Mouse (Mus musculus): ENCODE data around the gene Pds5b. TPM values are rescaled to one million over a fixed set of nuclear protein-coding genes. Genes with fewer than 3 reads are reported as not detected.
"Not testable (repeated sequence)": the region's sequence is repeated elsewhere in the genome, so short reads cannot be mapped to it uniquely, and the experiment has no call there.

Pds5b gene
- polyA plus RNA-seq, 1 experiment = 28.6 TPM

- Histone ChIP-seq H3K4me1 (ENCODE audit: control insufficient read depth, insufficient read depth, low read length) (peaks cover 3% of the 10 kb centered on the region; the same call in 1 of the 2 replicates), H3K4me3 (ENCODE audit: insufficient read depth, low read length) (peak overlapping the region; percentile 65), H3K27ac (ENCODE audit: insufficient read depth, low read length) (peak overlapping the region; percentile 48; the same call in 1 of the 2 replicates)
- no peak for TF ChIP-seq POLR2A (IDR thresholded peaks at IDR 0.05; ENCODE audit: extremely low read depth, insufficient read depth, low read length)
- no peak for TF ChIP-seq CTCF (IDR thresholded peaks at IDR 0.05; ENCODE audit: extremely low read depth, insufficient read depth, low read length)
Measured at GRCm38 (mm10) chr5:150664794-150665131, 8.8 kb upstream of the Pds5b start.

DNA sequence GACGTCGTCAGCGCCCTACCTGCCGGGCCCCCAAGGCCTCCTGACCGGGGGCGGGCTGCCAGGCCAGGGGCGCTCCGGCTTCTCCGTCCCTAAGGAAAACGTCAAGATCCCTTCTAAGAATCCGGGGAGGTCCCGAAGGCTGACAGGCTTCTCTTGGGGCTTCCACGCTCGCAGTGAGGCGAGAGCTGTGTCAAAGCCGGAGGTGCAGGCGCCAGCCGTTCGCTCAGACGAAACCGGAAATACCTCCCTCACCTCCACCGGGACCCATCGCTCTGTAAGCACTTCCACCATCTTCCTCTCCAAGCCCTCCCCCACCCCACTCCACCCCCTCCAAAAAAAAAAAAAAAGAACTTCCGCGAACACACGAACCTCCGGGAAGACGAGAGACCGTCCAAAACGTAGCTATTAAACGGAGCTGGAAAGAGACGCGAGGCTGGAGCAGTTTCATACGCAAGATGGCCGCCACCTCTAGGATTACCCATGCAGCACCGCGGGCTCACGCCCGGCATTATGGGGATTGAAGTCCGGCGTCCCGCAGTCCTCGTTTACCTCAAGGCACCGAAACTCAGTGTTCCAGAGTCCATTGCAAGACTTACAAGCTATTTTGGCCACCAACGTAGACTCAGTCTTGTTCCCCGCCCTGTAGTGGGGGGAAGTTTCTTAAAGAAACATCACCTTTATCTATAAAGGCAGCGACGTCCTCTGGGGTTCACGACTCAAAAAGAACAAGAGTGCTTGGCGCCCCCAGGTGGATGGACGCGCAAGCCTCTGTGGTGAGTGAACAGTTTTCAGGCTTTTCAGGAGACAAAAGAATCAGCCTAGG lies 8.2 kb upstream of the Pds5b start:
- Histone ChIP-seq H3K27ac (ENCODE audit: insufficient read depth, low read length) (peak overlapping the region; percentile 48; the same call in 1 of the 2 replicates), H3K4me1 (ENCODE audit: control insufficient read depth, insufficient read depth, low read length) (peaks cover 3% of the 10 kb centered on the region; the same call in 1 of the 2 replicates), H3K4me3 (ENCODE audit: insufficient read depth, low read length) (peak overlapping the region; percentile 65)
- TF ChIP-seq CTCF (IDR thresholded peaks at IDR 0.05; ENCODE audit: extremely low read depth, insufficient read depth, low read length) (peak; percentile 70), POLR2A (IDR thresholded peaks at IDR 0.05; ENCODE audit: extremely low read depth, insufficient read depth, low read length) (peak; percentile 79)

DNA sequence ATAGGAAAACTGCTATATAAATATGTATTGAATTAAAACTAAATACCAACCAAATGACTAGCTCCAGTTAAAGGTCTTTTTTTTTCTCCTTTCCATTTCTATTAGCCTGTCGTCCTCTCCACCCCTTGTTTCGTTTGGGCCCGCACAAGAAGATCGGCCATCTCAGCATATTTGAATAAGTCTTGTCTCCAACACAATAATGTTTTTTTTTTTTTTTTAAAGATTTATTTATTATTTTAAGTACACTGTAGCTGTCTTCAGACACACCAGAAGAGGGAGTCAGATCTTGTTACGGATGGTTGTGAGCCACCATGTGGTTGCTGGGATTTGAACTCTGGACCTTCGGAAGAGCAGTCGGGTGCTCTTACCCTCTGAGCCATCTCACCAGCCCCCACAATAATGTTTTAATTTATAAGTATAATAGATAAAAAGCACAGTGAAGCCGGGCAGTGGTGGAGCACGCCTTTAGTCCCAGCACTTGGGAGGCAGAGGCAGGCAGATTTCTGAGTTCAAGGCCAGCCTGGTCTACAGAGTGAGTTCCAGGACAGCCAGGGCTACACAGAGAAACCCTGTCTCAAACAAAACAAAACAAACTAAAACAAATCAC lies 7.3 kb upstream of the Pds5b start, which contains the start of gene N4bp2l2:
N4bp2l2 (minus strand) TSS at position 51 of the 607 bp plus-strand sequence.
- Histone ChIP-seq H3K4me3 (ENCODE audit: insufficient read depth, low read length) (peak within 1 kb of the TSS; percentile 65), H3K27ac (ENCODE audit: insufficient read depth, low read length) (peak within 1 kb of the TSS; percentile 48; the same call in 1 of the 2 replicates)
- not testable (repeated sequence) for H3K4me1 ChIP-seq (ENCODE audit: control insufficient read depth, insufficient read depth, low read length)

- Histone ChIP-seq H3K4me3 (ENCODE audit: insufficient read depth, low read length) (no peak overlapping the region), H3K4me1 (ENCODE audit: control insufficient read depth, insufficient read depth, low read length) (peaks cover 1% of the 10 kb centered on the region; the same call in 1 of the 2 replicates), H3K27ac (ENCODE audit: insufficient read depth, low read length) (no peak overlapping the region)
- TF ChIP-seq POLR2A (IDR thresholded peaks at IDR 0.05; ENCODE audit: extremely low read depth, insufficient read depth, low read length) (no peak), CTCF (IDR thresholded peaks at IDR 0.05; ENCODE audit: extremely low read depth, insufficient read depth, low read length) (no peak)
Measured at GRCm38 (mm10) chr5:150668731-150669130, 4.8 kb upstream of the Pds5b start.

GRCm38 (mm10) chr5:150672343-150672742 lies 1.2 kb upstream of the Pds5b start:
- TF ChIP-seq POLR2A (IDR thresholded peaks at IDR 0.05; ENCODE audit: extremely low read depth, insufficient read depth, low read length) = no peak
- TF ChIP-seq CTCF (IDR thresholded peaks at IDR 0.05; ENCODE audit: extremely low read depth, insufficient read depth, low read length) = no peak
- Histone ChIP-seq H3K4me1 (ENCODE audit: control insufficient read depth, insufficient read depth, low read length) (no peaks in the 10 kb centered on the region), H3K27ac (ENCODE audit: insufficient read depth, low read length) (no peak overlapping the region), H3K4me3 (ENCODE audit: insufficient read depth, low read length) (no peak overlapping the region)

DNA sequence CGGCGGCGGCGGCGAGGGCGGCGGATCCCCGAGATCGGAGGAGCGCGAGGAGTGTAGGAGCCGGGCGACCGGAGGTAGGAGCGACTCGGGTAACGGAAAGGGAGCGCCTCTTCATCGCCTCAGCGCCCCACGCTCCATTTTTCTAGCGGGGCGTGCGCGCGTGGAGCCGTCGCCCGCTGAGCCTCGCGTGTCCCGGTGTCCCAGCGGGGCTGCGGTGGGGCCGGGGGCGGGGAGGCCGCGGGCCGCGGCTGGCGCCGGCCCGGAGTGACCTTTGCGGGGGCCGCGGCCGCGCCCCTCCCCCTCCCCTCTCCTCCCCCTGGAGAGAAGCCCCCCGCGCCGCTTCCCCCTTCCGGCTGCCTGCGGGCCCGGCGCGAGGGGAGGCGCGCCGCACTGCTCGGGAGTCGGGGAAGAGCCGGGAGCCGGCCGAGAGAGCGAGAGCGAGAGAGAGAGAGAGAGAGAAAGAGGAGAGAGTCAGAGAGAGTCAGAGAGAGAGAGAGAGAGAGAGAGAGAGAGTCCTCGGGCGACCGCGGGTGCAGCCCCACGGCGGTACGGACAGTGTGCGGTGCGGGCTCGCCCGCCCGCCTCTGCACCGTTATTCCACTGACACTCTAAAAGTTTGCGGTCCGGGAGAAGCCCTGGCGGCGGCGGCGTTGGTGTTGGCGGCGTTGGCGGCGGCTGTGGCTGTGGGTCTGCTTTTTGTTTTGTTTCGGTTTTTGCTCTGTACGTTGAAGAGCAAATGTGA lies 512 bp downstream of the Pds5b start:
- H3K4me3 ChIP-seq (ENCODE audit: insufficient read depth, low read length) = peak overlapping the region; percentile 99
- H3K27ac ChIP-seq (ENCODE audit: insufficient read depth, low read length) = no peak overlapping the region
- no peaks in the 10 kb centered on the region for H3K4me1 ChIP-seq (ENCODE audit: control insufficient read depth, insufficient read depth, low read length)
- TF ChIP-seq POLR2A (IDR thresholded peaks at IDR 0.05; ENCODE audit: extremely low read depth, insufficient read depth, low read length) (no peak), CTCF (IDR thresholded peaks at IDR 0.05; ENCODE audit: extremely low read depth, insufficient read depth, low read length) (no peak)

- no peaks in the 10 kb centered on the region for H3K4me1 ChIP-seq (ENCODE audit: control insufficient read depth, insufficient read depth, low read length)
Measured at GRCm38 (mm10) chr5:150674866-150675265, 1.3 kb downstream of the Pds5b start.

DNA sequence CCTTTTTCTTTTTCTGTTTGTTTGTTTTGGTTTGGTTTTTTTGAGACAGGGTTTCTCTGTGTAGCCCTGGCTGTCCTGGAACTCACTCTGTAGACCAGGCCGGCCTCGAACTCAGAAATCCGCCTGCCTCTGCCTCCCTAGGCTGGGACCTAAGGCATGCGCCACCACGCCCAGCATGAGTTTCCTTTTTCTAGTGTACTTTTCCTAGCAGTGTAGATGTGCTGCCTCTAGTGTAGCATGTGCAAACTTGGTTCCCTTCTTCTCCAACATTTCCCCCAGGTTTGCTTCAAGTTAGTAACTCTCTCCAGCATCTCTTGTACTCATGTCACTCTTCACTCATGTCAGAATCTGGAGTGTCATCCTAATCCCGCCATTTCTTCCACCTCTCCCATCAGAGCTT lies 9.3 kb downstream of the Pds5b start:
- H3K4me3 ChIP-seq (ENCODE audit: insufficient read depth, low read length); H3K27ac ChIP-seq (ENCODE audit: insufficient read depth, low read length); H3K4me1 ChIP-seq (ENCODE audit: control insufficient read depth, insufficient read depth, low read length): not testable (repeated sequence)

More at GRCm38 (mm10) chr5:150674866-150675265, 1.3 kb downstream of the Pds5b start:
- peak overlapping the region; percentile 99; the same call in 1 of the 2 replicates for H3K4me3 ChIP-seq (ENCODE audit: insufficient read depth, low read length)
- no peak overlapping the region for H3K27ac ChIP-seq (ENCODE audit: insufficient read depth, low read length)
- no peak for TF ChIP-seq POLR2A (IDR thresholded peaks at IDR 0.05; ENCODE audit: extremely low read depth, insufficient read depth, low read length)
- no peak for TF ChIP-seq CTCF (IDR thresholded peaks at IDR 0.05; ENCODE audit: extremely low read depth, insufficient read depth, low read length)

- no peaks in the 10 kb centered on the region for H3K4me1 ChIP-seq (ENCODE audit: control insufficient read depth, insufficient read depth, low read length)
- no peak overlapping the region for H3K27ac ChIP-seq (ENCODE audit: insufficient read depth, low read length)
- TF ChIP-seq POLR2A (IDR thresholded peaks at IDR 0.05; ENCODE audit: extremely low read depth, insufficient read depth, low read length) (no peak), CTCF (IDR thresholded peaks at IDR 0.05; ENCODE audit: extremely low read depth, insufficient read depth, low read length) (no peak)
- no peak overlapping the region for H3K4me3 ChIP-seq (ENCODE audit: insufficient read depth, low read length)
Measured at GRCm38 (mm10) chr5:150690685-150691084, 17.1 kb downstream of the Pds5b start.

Measured in cortical plate, adult 2 months (tissue).